Mouse (Mus musculus): ENCODE data around the gene Pnpla5. TPM values are rescaled to one million over a fixed set of nuclear protein-coding genes. Genes with fewer than 3 reads are reported as not detected.
"Not testable (repeated sequence)": the region's sequence is repeated elsewhere in the genome, so short reads cannot be mapped to it uniquely, and the experiment has no call there.

Pnpla5 gene
- total and polyA plus RNA-seq, 3 experiments = not detected

DNA sequence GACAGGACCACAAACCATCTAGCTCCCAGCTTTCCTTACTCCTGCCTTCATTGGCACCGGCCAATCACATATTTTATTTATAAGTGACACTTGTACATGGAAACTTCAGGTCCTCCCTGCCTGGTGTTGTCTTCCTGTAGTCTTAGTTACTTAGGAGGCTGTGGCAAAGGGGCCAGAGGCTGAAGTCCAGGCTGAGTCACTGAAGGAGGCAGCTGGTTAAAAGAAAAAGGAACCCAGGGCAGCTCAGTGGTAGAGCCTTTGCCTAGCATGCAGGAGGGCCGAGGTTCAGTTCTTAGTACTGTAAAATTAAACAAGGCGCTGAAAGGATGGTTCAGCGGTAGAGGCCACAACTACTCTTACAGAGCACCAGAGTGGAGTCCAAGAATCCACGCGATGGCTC, 43.8 kb upstream of the Pnpla5 start:
- in situ Hi-C loops (cut with MboI; ENCODE audit: low pct_ligation_motif_present, low pct_unique_long_range_greater_than_20kb, low sequenced_read_pairs) = no loop called here
- no peak overlapping the region for H3K9ac ChIP-seq (ENCODE audit: insufficient read depth, low read depth)
- dilution Hi-C loops (cut with MboI; ENCODE audit: extremely low pct_ligation_motif_present, extremely low pct_unique_long_range_greater_than_20kb, low sequenced_read_pairs) = no loop called here
- H3K4me2 ChIP-seq (ENCODE audit: insufficient read depth, low read depth, poor library complexity, severe bottlenecking) = no peak overlapping the region
- peaks cover 46% of the 10 kb centered on the region for H3K27me3 ChIP-seq (replicated peaks)
- peaks cover 4% of the 10 kb centered on the region for H3K9me3 ChIP-seq (replicated peaks; ENCODE audit: low read length)
- no peaks in the 10 kb centered on the region for H3K79me2 ChIP-seq (replicated peaks; ENCODE audit: control insufficient read depth, extremely low read depth, insufficient read depth, poor library complexity, severe bottlenecking)
- no peak for TF ChIP-seq ELF1 (IDR thresholded peaks at IDR 0.05; ENCODE audit: low read depth, low read length)
- no peak for TF ChIP-seq BHLHE40 (IDR thresholded peaks at IDR 0.05; ENCODE audit: low read depth, low read length)
- H3K4me3 ChIP-seq (replicated peaks in 1 of 3; ENCODE audit: low read depth in 2 of 3, low read length in 2 of 3, poor library complexity in 1 of 3) = no peak overlapping the region
- no peak for DNase-seq (ENCODE audit: extremely low read depth)
- H3K4me1 ChIP-seq (ENCODE audit: control insufficient read depth in 1 of 2, insufficient read depth in 2 of 2) = peaks cover 5 to 26% of the 10 kb centered on the region in 2 experiments; a peak in 3 of 4 replicates
- no peaks in the 10 kb centered on the region for H3K36me3 ChIP-seq (replicated peaks in 1 of 2; ENCODE audit: control insufficient read depth in 1 of 2, insufficient read depth in 1 of 2, low read length in 1 of 2)
- no peak overlapping the region for H3K27ac ChIP-seq (ENCODE audit: insufficient read depth, low read depth)

DNA sequence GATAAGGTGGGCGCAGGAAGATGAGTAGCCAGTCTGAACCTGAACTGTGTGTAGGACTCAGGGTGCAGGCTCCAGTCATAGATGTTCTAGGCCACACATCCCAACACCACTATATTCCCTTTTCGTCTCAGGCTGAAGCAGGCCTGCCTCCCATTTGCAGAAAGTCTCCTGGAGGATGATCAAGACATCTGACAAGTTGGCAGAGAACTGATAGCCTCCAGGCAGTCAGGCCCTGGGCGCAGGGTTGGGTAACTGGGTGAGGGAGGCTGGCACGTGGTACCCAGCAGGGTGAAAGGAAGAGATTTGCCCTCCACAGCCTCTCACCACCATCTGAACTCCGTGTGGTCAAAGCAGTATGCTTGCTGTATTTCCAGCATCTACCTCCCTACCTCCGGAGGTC, 38.9 kb upstream of the Pnpla5 start:
- Histone ChIP-seq H3K79me2 (replicated peaks; ENCODE audit: control insufficient read depth, extremely low read depth, insufficient read depth, poor library complexity, severe bottlenecking) (no peaks in the 10 kb centered on the region), H3K27ac (ENCODE audit: insufficient read depth, low read depth) (no peak overlapping the region), H3K4me2 (ENCODE audit: insufficient read depth, low read depth, poor library complexity, severe bottlenecking) (no peak overlapping the region), H3K9ac (ENCODE audit: insufficient read depth, low read depth) (no peak overlapping the region), H3K4me1 (ENCODE audit: control insufficient read depth in 1 of 2, insufficient read depth in 2 of 2) (peaks cover 0 to 2% of the 10 kb centered on the region in 2 experiments; a peak in 2 of 4 replicates), H3K9me3 (replicated peaks; ENCODE audit: low read length) (peaks cover 4% of the 10 kb centered on the region), H3K27me3 (replicated peaks) (peaks cover 51% of the 10 kb centered on the region), H3K4me3 (replicated peaks in 1 of 3; ENCODE audit: low read depth in 2 of 3, low read length in 2 of 3, poor library complexity in 1 of 3) (no peak overlapping the region), H3K36me3 (replicated peaks in 1 of 2; ENCODE audit: control insufficient read depth in 1 of 2, insufficient read depth in 1 of 2, low read length in 1 of 2) (no peaks in the 10 kb centered on the region)
- no peak for DNase-seq (ENCODE audit: extremely low read depth)
- TF ChIP-seq EP300 (IDR thresholded peaks at IDR 0.05; ENCODE audit: low read length) (no peak), TBP (conservative IDR thresholded peaks at IDR 0.05; ENCODE audit: low read depth, low read length) (no peak), MXI1 (IDR thresholded peaks at IDR 0.05; ENCODE audit: low read depth, low read length) (no peak), KAT2A (IDR thresholded peaks at IDR 0.05; ENCODE audit: insufficient replicate concordance, low read length) (no peak), IRF4 (IDR thresholded peaks at IDR 0.05; ENCODE audit: low read depth, low read length) (no peak), SIN3A (IDR thresholded peaks at IDR 0.05; ENCODE audit: low read length) (no peak), BHLHE40 (IDR thresholded peaks at IDR 0.05; ENCODE audit: low read depth, low read length) (no peak), MEF2A (IDR thresholded peaks at IDR 0.05; ENCODE audit: borderline replicate concordance, low read depth, low read length) (no peak), PAX5 (IDR thresholded peaks at IDR 0.05; ENCODE audit: low read length) (no peak), POLR2AphosphoS2 (IDR thresholded peaks at IDR 0.05; ENCODE audit: low read depth, low read length) (no peak), GABPA (IDR thresholded peaks at IDR 0.05; ENCODE audit: insufficient replicate concordance, low read depth, low read length) (no peak)
- dilution Hi-C loops (cut with MboI; ENCODE audit: extremely low pct_ligation_motif_present, extremely low pct_unique_long_range_greater_than_20kb, low sequenced_read_pairs) = no loop called here
- in situ Hi-C loops (cut with MboI; ENCODE audit: low pct_ligation_motif_present, low pct_unique_long_range_greater_than_20kb, low sequenced_read_pairs) = no loop called here

DNA sequence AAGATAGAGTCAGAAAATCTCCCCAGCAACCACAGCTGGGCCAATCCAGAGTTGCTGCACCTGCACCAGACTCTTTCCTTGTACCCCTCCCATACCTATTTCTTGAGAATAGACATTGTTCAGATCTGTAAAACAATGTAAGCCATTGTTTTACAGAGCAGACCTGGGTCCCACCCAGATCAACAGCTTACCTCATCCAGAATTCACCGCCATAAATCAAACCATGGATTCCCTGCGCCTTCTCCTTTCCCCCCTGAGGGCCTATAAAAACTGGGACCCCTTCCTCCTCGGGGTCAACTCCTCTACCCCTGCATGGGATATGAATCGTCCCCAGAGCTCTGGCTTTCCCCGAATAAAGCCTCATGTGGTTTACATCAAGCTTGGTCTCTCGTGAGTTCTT, 34.6 kb upstream of the Pnpla5 start:
- in situ Hi-C loops (cut with MboI; ENCODE audit: low pct_ligation_motif_present, low pct_unique_long_range_greater_than_20kb, low sequenced_read_pairs) = not testable (repeated sequence)

More for the DNA sequence above, 34.6 kb upstream of the Pnpla5 start:
- DNase-seq (ENCODE audit: extremely low read depth); H3K4me3 ChIP-seq (replicated peaks in 1 of 3; ENCODE audit: low read depth in 2 of 3, low read length in 2 of 3, poor library complexity in 1 of 3); H3K4me2 ChIP-seq (ENCODE audit: insufficient read depth, low read depth, poor library complexity, severe bottlenecking); H3K27ac ChIP-seq (ENCODE audit: insufficient read depth, low read depth); dilution Hi-C loops (cut with MboI; ENCODE audit: extremely low pct_ligation_motif_present, extremely low pct_unique_long_range_greater_than_20kb, low sequenced_read_pairs); H3K9ac ChIP-seq (ENCODE audit: insufficient read depth, low read depth); H3K4me1 ChIP-seq (ENCODE audit: control insufficient read depth in 1 of 2, insufficient read depth in 2 of 2); H3K36me3 ChIP-seq (replicated peaks in 1 of 2; ENCODE audit: control insufficient read depth in 1 of 2, insufficient read depth in 1 of 2, low read length in 1 of 2); H3K79me2 ChIP-seq (replicated peaks; ENCODE audit: control insufficient read depth, extremely low read depth, insufficient read depth, poor library complexity, severe bottlenecking); H3K9me3 ChIP-seq (replicated peaks; ENCODE audit: low read length): not testable (repeated sequence)
- H3K27me3 ChIP-seq (replicated peaks) = peaks cover 31% of the 10 kb centered on the region
